Mouse (Mus musculus): ENCODE measurements around the gene Mbd6. TPM values are rescaled to one million over a fixed set of nuclear protein-coding genes. Genes with fewer than 3 reads are reported as not detected.
"Not testable (repeated sequence)": the region's sequence is repeated elsewhere in the genome, so short reads cannot be mapped to it uniquely, and the experiment has no call there.

Gene Mbd6
- total RNA-seq (2022) = 10 to 100 TPM; 16.0 to 20.8 (median 17.4) TPM

GRCm38 (mm10) chr10:127288800-127289572 is at the start of gene Mbd6:
TSS of gene Mbd6 (minus strand) at chr10:127289018.
- peak; percentile 85 to 88 for DNase-seq (ENCODE audit: low spot score in 2 of 2)

DNA sequence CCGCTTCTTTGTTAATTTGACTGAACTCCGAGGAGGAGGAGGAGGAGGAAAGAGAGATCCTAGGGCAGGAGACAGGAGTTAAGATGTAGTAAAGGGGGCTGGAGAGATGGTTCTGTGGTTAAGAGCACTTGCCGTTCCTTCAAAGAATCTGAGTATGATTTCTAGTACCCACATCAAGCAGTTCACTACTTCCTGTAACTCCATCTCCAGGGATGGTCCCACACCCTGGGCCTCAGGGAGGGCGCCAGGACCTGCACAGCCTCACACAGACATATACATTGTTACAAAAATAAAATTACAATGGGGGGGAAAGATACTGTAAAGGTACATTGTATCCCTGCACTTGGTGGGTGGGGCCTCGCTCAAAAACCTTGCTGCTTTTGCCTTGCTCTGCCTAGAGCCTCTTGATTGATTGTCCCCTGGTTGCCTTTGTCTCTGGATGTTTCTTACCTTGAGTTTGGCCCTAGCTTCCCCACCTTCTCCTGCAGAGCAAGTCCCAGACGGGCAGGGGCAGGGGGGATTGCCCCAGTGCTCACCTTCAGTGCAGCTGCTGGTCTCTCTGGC is 48.8 kb upstream of the Mbd6 start:
- no peak for DNase-seq (ENCODE audit: low spot score in 2 of 2)

- DNase-seq (ENCODE audit: low spot score in 2 of 2) = no peak
Observed at GRCm38 (mm10) chr10:127336952-127337351, 48.1 kb upstream of the Mbd6 start.

DNA sequence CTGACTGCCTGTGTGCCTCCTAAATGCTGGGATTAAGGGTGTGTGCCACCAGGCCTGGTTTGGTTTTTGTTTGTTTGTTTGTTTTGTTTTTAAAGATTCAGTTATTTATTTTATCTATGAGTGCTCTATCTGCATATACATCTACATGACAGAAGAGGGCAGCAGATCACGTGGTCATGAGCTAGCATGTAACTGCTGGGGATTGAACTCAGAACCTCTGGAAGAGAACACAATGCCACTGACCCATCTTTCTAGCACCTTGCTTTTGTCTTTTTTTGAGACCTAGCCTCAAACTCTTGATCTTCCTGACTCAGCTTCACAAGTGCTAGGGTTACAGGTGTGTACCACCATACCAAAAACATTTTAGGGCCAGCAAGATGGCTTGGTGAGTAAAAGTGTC is 46.5 kb upstream of the Mbd6 start:
- DNase-seq (ENCODE audit: low spot score in 2 of 2) = no peak

DNA sequence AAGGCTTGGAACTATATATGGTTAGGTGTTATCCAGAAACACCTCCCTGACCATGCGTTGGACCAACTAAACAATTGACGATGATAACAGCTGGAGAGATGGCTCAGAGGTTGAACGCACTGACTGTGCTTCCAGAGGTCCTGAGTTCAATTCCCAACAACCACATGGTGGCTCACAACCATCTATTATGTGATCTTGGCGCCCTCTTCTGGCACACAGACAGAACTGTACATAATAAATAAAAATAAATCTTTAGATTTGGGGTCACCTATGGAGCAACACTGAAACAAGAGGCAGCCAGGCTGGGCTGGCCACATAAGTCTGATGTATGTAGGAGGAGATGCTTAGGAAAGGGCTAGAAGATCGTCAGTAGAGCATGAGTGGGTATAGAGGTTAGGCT is 44.3 kb upstream of the Mbd6 start:
- no peak for DNase-seq (ENCODE audit: low spot score in 2 of 2)

DNA sequence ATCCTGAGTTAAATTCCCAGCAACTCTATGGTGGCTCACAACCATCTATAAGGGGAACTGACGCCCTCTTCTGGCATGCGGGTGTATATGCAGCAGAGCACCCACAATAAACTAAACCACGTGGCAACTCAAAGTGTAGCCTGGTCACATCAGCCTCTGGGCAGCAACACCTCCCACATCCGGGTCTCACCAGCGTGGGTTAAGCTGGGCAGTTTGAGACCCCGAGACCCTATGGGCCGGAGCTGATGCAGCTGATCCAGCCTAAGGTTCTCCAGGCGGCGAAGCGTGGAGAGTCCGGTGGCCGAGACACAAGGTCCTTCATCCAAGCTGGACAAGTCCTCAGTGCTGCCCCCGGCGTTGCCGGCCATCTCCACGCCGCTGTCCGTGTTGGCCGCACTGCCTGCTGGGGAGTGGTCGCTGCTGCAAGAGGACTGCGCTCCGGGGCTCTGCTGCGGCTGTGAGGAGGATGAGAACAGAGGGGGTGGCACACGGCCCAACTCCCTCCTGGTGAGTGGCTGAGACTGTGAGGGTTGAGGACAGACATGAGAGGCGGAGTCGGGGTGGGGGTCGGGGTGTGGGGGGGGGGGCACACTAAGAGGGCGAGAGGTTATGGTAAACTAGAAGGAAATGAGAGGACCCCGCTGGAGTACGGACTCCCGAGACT is 43.5 kb upstream of the Mbd6 start:
- no peak for DNase-seq (ENCODE audit: low spot score in 2 of 2)

- no peak for DNase-seq (ENCODE audit: low spot score in 2 of 2)
Observed at GRCm38 (mm10) chr10:127330212-127330611, 41.4 kb upstream of the Mbd6 start.

DNA sequence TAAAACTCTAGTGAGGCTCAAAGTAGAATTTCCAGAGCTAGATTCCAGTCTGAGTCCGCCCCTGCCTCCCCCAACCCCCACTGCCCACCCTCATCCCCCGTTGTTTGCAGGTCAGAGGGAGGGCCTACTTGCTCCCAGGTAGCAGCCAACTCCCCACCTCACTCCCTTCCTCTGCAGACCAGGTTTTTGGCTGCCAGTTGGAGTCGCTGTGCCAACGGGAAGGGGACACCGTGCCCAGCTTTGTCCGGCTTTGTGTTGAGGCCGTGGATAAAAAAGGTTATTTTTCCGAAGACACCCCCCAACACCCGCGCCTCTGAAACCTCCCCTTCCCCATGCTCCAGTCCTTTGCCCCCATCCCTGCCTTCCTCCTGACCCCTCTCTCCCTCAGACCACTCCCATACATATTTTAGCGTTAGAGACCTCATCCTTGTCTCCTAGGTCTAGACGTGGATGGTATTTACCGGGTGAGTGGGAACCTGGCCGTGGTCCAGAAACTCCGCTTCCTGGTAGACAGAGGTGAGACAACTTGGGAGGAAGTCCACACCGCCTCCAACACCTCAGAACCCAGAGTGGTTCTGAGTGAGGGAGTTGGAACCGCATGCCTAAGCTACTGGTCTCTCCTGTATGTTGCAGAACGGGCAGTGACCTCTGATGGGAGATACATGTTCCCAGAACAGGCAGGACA is 38.8 kb upstream of the Mbd6 start:
- no peak for DNase-seq (ENCODE audit: low spot score in 2 of 2)

DNA sequence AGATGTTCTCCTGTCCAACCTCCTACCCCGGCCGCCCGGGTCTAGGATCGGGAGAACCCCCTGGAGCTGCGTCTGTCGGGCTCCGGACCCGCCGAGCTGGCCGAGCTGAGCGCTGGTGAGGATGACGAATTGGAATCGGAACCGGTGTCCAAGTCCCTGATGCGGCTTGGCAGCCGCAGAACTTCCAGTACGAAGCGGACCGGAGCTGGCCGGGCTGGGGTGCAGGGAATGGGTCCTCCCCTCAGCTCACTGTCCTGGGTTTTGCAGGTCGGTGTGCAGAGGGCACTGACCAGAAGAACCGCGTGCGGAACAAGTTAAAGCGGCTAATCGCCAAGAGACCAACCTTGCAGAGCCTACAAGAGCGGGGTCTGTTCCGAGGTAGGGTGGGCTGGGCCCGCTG is 38.0 kb upstream of the Mbd6 start:
- DNase-seq (ENCODE audit: low spot score in 2 of 2) = no peak

- no peak for DNase-seq (ENCODE audit: low spot score in 2 of 2)
Observed at GRCm38 (mm10) chr10:127326017-127326801, 37.4 kb upstream of the Mbd6 start.

- no peak for DNase-seq (ENCODE audit: low spot score in 2 of 2)
Observed at GRCm38 (mm10) chr10:127325454-127326016, 36.7 kb upstream of the Mbd6 start.

- DNase-seq (ENCODE audit: low spot score in 2 of 2) = no peak
Observed at GRCm38 (mm10) chr10:127324495-127324894, 35.7 kb upstream of the Mbd6 start.

GRCm38 (mm10) chr10:127323131-127323855 is 34.5 kb upstream of the Mbd6 start:
- DNase-seq (ENCODE audit: low spot score in 2 of 2) = no peak

DNA sequence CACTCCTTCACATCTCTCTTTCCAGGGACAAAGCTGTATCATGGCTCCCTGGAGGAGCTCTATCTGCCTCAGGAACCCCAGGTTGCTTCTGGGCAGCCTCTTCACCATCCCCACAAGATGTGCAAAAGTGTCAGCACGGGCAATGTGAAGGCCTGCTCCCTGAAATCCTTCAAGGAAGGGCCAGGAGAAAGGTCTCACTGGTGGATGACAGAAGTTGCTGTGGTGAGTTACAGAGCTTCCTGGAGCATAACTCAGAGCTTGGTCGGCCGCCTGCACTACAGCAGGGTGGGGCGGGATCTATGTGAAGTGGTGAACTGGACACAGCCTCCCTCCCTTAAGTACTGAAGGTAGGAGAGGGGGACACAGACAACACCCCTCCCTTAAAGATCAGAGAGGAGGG is 33.9 kb upstream of the Mbd6 start:
- DNase-seq (ENCODE audit: low spot score in 2 of 2) = no peak

- no peak for DNase-seq (ENCODE audit: low spot score in 2 of 2)
Observed at GRCm38 (mm10) chr10:127322178-127322577, 33.4 kb upstream of the Mbd6 start.

DNA sequence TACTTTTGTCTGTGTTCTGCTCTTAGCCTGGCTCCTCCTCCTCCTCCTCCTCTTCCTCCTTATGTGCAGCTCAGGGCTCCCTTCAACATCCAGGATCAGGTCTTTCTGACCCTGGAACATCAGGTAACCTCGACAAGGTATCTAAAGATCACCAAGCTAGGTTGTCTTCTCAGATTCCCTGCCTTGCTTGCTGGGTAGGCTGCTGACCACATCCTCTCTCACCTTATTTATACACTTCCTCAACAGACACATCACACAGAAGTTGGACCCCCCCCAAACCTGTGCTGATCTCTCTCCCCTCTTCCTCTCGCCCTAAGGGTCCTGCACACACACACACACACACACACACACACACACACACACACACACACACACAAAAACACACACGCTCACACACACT is 32.8 kb upstream of the Mbd6 start, which contains the start of gene Arhgap9:
Arhgap9 (plus strand) TSS at position 344 of the 400 bp plus-strand sequence.
- no peak for DNase-seq (ENCODE audit: low spot score in 2 of 2)

DNA sequence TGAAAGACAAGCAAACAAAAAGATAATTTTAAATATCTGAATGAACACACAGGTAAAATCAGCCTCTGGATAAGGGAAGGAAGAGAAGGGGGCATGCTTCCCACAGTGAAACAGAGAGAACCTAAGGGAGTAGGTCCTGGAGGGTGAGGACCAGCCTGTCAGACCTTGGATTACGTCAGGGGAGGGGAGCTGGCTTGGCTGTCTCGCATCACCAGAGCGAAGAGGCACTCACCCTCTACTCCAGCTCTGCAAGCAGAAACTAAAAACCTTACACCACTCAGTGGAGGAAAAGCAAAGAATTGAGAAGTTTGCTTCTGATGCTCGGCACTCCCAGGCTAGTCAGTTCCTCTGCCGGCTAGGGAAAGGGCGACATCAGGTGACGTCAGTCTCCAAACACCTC is 31.2 kb upstream of the Mbd6 start:
- no peak for DNase-seq (ENCODE audit: low spot score in 2 of 2)

- no peak for DNase-seq (ENCODE audit: low spot score in 2 of 2)
Observed at GRCm38 (mm10) chr10:127318009-127318408, 29.2 kb upstream of the Mbd6 start.

GRCm38 (mm10) chr10:127317277-127317676 is 28.5 kb upstream of the Mbd6 start:
- DNase-seq (ENCODE audit: low spot score in 2 of 2) = no peak

DNA sequence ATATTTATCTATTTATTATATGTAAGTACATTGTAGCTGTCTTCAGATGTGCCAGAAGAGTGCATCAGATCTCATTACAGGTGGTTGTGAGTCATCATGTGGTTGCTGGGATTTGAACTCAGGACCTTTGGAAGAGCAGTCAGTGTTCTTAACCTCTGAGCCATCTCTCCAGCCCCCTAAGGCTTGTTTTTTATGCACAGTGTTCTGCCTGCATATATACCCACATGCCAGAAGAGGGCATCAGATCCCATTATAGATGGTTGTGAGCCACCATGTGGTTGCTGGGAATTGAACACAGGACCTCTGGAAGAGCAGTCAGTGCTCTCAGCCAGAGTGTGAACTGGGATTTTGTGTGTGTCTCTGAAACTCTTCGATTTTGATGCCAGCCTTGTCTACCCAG is 26.1 kb upstream of the Mbd6 start:
- DNase-seq (ENCODE audit: low spot score in 2 of 2) = not testable (repeated sequence)

Measured in gastrocnemius, adult 8-10 months (tissue).